Mouse (Mus musculus): ENCODE measurements around the gene Stim2.
A peak's percentile ranks its signal among the peaks of the same experiment; 100 is the strongest.

Stim2 gene

GRCm38 (mm10) chr5:53998146-53998742 is at the start of gene Stim2:
Gene Stim2 (plus strand): TSS chr5:53998499.
- peak; percentile 94 to 98 for DNase-seq

GRCm38 (mm10) chr5:53948606-53949266 is 49.6 kb upstream of the Stim2 start:
- no peak for DNase-seq

GRCm38 (mm10) chr5:53950189-53950588 is 48.1 kb upstream of the Stim2 start:
- DNase-seq: no peak

GRCm38 (mm10) chr5:53953216-53953615 is 45.1 kb upstream of the Stim2 start:
- DNase-seq: no peak

GRCm38 (mm10) chr5:53953797-53954196 is 44.5 kb upstream of the Stim2 start:
- DNase-seq: no peak

GRCm38 (mm10) chr5:53955966-53956365 is 42.3 kb upstream of the Stim2 start:
- DNase-seq: no peak

- no peak for DNase-seq
Measured at GRCm38 (mm10) chr5:53956396-53957314, 41.6 kb upstream of the Stim2 start.

GRCm38 (mm10) chr5:53957348-53957747 is 41.0 kb upstream of the Stim2 start:
- no peak for DNase-seq

GRCm38 (mm10) chr5:53961229-53961628 is 37.1 kb upstream of the Stim2 start:
- DNase-seq: no peak

- no peak for DNase-seq
Measured at GRCm38 (mm10) chr5:53961830-53962515, 36.3 kb upstream of the Stim2 start.

GRCm38 (mm10) chr5:53965656-53966055 is 32.6 kb upstream of the Stim2 start:
- no peak for DNase-seq

- no peak for DNase-seq
Measured at GRCm38 (mm10) chr5:53967560-53967959, 30.7 kb upstream of the Stim2 start.

GRCm38 (mm10) chr5:53970178-53970577 is 28.1 kb upstream of the Stim2 start:
- no peak for DNase-seq

GRCm38 (mm10) chr5:53971201-53971600 is 27.1 kb upstream of the Stim2 start:
- DNase-seq: no peak

- DNase-seq: no peak
Measured at GRCm38 (mm10) chr5:53972905-53973304, 25.4 kb upstream of the Stim2 start.

GRCm38 (mm10) chr5:53976497-53976896 is 21.8 kb upstream of the Stim2 start:
- DNase-seq: no peak

- DNase-seq: no peak
Measured at GRCm38 (mm10) chr5:53977060-53977459, 21.2 kb upstream of the Stim2 start.

GRCm38 (mm10) chr5:53983358-53983757 is 14.9 kb upstream of the Stim2 start:
- no peak for DNase-seq

GRCm38 (mm10) chr5:53985632-53986031 is 12.7 kb upstream of the Stim2 start:
- DNase-seq: no peak

GRCm38 (mm10) chr5:53987496-53987895 is 10.8 kb upstream of the Stim2 start:
- DNase-seq: no peak

- no peak for DNase-seq
Measured at GRCm38 (mm10) chr5:53988053-53988452, 10.2 kb upstream of the Stim2 start.

GRCm38 (mm10) chr5:53992616-53993015 is 5.7 kb upstream of the Stim2 start:
- DNase-seq: peak; percentile 56 to 64

- no peak for DNase-seq
Measured at GRCm38 (mm10) chr5:53994576-53994975, 3.7 kb upstream of the Stim2 start.
